Mouse (Mus musculus) lung, adult 2 months (tissue): ENCODE results near the gene Cage1. TPM values are rescaled to one million over a fixed set of nuclear protein-coding genes. Genes with fewer than 3 reads are reported as not detected.

Experiments
- DNase-seq: peaks from one replicate; pipeline ENCODE4 v3.0.0; 2022
- H3K4me1 ChIP-seq: fragments of 200-500 bp; 2 replicates; pipeline ENCODE4 v1.6.1; 2011; ENCODE audit warnings: low read length; ENCODE audit not compliant: control insufficient read depth, insufficient read depth
- H3K4me3 ChIP-seq: fragments of 200-500 bp; replicated peaks from 2 replicates; pipeline ENCODE3; 2011; ENCODE audit warnings: low read depth, mild to moderate bottlenecking, control low read depth, low read length; ENCODE audit errors: extremely low read depth
- CTCF ChIP-seq: fragments of 200-500 bp; IDR thresholded peaks from 2 replicates; pipeline ENCODE4 v1.5.1; 2011; ENCODE audit warnings: mild to moderate bottlenecking, low read length, control low read depth; ENCODE audit not compliant: insufficient read depth
- POLR2A ChIP-seq: fragments of 200-500 bp; IDR thresholded peaks from 2 replicates; pipeline ENCODE4 v1.6.1; 2011; ENCODE audit warnings: low read depth, mild to moderate bottlenecking, control low read depth, low read length, borderline replicate concordance; ENCODE audit errors: extremely low read depth
- WGBS: fragments of 180-500 bp; shearing (Covaris S2); methylation state at CpG from one replicate; pipeline ENCODE4 v1.1.7; 2018; 5-methylcytosine and 5-hydroxymethylcytosine counted together
- polyA plus RNA-seq: library from polyadenylated mRNA; depleted of rRNA; stranded (reverse); fragments of >200 nt; gene quantifications from 2 replicates; pipeline ENCODE4 v1.2.3, GENCODE M21; 2012; rRNA removed

Cage1 gene
- polyA plus RNA-seq = 0.05 and 0.33 TPM in 2 replicates

DNA sequence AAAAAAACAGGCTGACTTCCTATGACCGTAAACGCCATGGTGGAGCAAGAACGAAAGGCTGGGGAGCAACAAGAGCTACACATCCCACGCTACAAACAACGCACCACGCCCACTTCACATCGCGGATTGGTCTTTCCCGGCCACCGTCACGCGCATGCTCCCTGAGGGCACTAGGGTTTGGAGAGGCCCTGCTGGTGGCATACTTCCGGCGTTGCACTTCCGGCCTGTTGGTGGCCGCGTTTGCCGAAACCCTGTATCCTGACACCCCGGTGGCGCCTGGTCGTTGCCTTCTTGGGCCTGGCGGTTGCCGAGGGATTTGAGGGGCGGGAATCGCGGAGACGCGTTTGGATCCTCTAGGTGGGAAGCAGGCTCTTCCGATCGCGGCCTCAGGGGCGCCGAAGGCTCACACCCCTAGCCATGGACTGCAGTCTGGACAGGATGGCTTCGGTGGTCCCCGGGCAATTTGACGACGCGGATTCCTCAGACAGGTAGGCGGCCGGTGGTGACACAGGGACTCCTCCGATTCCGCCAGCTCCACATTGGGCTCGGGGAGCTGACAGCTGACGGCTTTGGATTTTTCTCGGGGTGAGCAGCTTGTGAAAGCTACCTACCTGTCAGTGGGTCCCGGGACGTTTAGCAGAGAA, at the start of gene Cage1:
Cage1 (minus strand) TSS at position 26 of the 644 bp plus-strand sequence.
- TF ChIP-seq CTCF = no peak
- peak; percentile 73; the same call in 1 of the 2 replicates for TF ChIP-seq POLR2A
- Histone ChIP-seq H3K4me3 (peak within 1 kb of the TSS; percentile 74), H3K4me1 (peaks cover 8% of the 10 kb centered on the region; the same call in 1 of the 2 replicates)
- WGBS = under 1% methylated on average over 47 of the region's 47 CpGs
- DNase-seq = peak; percentile 97

DNA sequence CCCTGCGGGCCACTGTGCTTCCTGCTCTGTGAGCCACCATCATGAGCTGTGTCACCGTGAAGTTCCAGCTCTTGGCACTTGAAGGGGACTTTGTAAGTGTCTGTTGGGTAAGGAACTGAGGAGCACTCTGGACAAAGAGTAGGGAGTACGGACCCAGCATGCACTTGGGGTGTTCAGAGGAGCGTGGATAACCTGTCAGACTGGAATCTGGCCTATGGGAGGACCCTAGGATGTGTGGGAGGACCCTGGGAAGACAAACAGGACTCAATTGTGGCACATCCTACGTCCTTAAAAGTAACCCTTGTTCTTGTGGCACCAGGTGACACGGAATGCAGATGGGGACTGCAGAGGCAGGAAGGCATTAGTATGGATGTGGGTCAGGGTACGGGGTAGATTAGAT, 44.3 kb upstream of the Cage1 start:
- Histone ChIP-seq H3K4me3 (no peak overlapping the region), H3K4me1 (no peaks in the 10 kb centered on the region)
- 79% methylated on average over 7 of the region's 7 CpGs for WGBS
- TF ChIP-seq CTCF = no peak
- no peak for DNase-seq

DNA sequence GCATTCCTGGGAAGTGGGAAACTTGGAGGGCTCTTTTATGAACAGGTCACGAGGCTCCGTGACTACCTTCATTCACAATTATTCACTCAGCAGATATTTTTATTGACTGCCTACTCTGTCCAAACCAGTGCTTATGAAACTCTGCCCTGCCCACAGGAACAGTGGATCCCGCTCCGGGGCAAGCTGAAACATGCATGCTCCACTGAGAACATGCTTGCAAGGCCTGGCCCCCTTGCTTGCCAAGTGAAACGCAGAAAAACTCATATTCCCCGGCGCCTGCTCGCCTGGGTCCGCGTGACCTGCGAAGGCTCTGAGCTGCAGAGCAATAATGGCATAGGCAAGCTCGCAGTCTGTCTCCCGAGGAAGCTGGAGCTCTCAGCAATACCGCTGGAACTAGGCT, 43.9 kb upstream of the Cage1 start:
- H3K4me1 ChIP-seq = no peaks in the 10 kb centered on the region
- DNase-seq = no peak
- no peak overlapping the region for H3K4me3 ChIP-seq
- TF ChIP-seq POLR2A (no peak), CTCF (no peak)
- 78% methylated on average over 14 of the region's 14 CpGs for WGBS

DNA sequence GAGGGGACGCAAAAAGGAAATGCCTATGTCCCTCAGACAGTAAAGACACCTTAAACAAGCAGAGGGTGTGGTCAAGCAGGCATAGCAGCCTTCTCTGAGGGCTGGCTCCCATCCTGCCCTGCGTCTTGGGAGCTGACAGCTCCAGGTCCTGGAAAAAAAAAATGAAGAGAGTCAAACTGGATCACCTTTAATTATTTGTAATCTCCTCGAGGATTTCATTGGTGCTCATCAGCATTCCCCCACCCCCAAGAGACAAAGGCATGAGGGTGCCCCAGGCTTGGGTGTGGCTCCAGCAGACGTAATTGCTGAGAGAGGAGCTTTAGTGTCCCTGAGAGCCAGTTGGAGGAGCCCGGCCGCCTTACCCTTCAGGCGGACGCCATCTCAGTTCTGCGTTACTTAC, 43.1 kb upstream of the Cage1 start:
- 47% methylated on average over 9 of the region's 9 CpGs for WGBS
- no peak for DNase-seq
- Histone ChIP-seq H3K4me1 (no peaks in the 10 kb centered on the region), H3K4me3 (no peak overlapping the region)
- TF ChIP-seq POLR2A = no peak
- TF ChIP-seq CTCF = no peak

DNA sequence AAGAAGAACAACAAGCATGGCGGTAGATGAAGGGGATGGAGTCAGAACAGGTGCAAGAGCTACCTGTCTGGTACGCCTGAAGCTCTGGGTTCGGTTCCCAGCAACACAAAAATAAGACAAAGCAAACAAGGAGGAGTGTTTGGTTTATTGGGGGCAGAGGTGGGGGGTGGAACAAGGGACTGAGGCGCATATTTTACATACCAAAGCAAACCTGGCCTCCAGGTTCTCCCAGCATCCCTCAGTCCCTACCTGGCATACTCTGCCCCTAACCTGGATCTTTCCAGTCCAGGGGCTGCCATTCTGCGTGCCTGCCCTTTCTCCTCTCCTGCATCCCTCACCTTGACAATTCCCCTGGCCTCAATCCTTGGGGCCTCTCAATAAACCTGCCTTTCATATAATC, 42.5 kb upstream of the Cage1 start:
- Histone ChIP-seq H3K4me3 (no peak overlapping the region), H3K4me1 (no peaks in the 10 kb centered on the region)
- WGBS = 76% methylated on average over 5 of the region's 5 CpGs
- TF ChIP-seq CTCF = no peak
- TF ChIP-seq POLR2A = no peak
- DNase-seq = no peak

DNA sequence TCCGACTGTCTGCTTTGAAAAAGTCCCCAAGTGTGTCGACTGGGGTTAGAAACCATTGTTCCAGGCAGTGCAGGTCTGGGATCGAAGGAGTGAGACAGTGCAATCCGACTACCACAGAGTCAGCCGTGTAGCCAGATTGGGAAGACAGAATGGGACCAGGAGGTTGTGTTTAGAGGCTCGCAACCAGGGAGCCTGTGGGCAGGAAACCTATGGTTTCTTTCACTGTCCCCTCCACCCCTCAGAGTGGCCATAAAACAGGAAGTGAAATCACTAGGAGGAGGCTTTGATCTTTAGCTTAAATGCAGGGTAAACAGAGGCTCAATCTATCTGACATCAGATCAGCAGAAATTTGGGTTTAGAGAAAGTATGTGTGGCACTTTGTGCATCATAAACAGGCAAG, 42.0 kb upstream of the Cage1 start:
- no peak overlapping the region for H3K4me3 ChIP-seq
- no peak for DNase-seq
- no peak for TF ChIP-seq POLR2A
- no peak for TF ChIP-seq CTCF
- 53% methylated on average over 6 of the region's 6 CpGs for WGBS
- H3K4me1 ChIP-seq = no peaks in the 10 kb centered on the region

DNA sequence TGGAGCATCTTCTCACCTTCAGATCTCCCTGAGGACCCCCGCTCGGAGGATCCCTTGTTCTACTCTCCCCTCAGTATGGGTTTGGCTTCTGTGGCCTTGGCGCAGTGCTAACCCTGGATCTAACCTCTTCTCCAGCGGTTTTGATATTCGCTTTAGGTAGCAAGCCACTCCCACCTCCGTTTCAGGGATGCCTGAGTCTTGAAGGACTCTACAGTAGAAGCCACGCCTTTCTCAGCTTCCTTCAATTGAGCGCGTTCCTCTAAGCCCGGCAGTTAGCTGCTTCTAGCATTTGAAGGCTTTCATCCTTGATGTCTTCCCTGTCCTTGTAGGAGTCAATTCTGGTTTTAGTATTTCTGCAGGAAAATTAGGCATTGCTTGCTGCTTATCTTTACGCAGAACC, 40.2 kb upstream of the Cage1 start:
- H3K4me1 ChIP-seq = no peaks in the 10 kb centered on the region
- no peak for TF ChIP-seq CTCF
- TF ChIP-seq POLR2A = no peak
- H3K4me3 ChIP-seq = no peak overlapping the region
- DNase-seq = no peak
- WGBS = 21% methylated on average over 11 of the region's 11 CpGs

DNA sequence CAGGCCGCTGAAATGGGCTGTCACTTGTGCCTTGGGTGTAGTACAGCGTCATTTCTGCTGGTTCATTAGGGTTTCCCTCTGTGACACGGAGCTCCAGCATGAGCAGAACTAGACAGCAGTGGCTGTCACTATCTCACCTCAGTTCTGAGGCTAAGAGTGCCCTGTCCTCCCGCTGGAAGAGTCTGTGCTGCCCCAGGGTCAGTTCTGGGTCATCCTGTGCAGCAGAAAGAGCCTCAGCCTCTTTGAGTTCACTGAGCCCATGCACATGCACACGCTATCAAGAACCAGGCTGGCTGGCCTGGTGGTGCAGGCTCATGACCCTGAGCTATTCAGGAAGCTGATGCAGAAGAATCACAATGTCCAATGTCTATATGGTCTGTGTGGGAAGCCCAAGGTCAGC, 37.5 kb upstream of the Cage1 start:
- no peak for DNase-seq
- no peak for TF ChIP-seq POLR2A
- no peak for TF ChIP-seq CTCF
- no peak overlapping the region for H3K4me3 ChIP-seq
- 39% methylated on average over 5 of the region's 5 CpGs for WGBS
- no peaks in the 10 kb centered on the region for H3K4me1 ChIP-seq

DNA sequence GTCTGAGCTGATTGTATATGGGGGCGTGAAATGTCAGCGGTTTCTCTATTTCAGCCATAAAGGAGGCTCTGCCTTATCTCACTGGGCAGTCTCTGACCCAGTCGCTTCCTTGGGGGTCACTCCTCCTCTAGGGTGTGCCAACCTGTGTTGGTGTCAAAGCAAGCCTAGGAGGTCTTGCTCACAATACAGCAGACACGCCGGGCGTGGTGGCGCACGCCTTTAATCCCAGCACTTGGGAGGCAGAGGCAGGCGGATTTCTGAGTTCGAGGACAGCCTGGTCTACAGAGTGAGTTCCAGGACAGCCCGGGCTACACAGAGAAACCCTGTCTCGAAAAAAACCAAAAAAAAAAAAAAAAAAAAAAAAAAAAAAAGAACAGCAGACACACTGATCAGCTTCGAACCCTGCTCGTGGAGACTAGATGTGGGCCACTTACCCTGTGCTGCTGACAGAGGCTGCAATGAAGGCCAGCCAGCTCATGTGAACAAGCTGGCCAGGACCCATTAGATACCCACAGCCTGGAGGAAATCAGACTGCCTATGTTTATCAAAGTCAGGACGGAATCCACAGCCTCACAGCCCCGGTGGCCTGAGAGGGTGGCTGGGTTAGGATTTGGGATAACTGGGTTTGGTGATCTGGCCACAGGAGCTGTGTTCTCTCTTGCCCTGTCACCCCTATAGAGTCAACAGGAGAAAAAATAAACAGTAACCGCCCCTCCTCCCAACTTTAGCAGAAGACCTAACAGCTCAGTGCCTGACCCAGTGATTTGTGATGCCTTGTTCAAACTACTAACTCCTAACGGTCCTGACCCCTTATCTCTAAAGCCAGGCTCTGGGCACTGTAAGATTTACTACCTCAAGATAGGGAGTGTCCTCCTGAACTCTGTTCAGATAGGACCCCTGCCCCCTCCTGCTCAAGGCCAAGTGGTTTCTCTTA, 36.8 kb upstream of the Cage1 start:
- WGBS = 73% methylated on average over 18 of the region's 18 CpGs
- Histone ChIP-seq H3K4me1 (no peaks in the 10 kb centered on the region), H3K4me3 (no peak overlapping the region)
- DNase-seq = no peak
- TF ChIP-seq POLR2A (no peak), CTCF (no peak)

DNA sequence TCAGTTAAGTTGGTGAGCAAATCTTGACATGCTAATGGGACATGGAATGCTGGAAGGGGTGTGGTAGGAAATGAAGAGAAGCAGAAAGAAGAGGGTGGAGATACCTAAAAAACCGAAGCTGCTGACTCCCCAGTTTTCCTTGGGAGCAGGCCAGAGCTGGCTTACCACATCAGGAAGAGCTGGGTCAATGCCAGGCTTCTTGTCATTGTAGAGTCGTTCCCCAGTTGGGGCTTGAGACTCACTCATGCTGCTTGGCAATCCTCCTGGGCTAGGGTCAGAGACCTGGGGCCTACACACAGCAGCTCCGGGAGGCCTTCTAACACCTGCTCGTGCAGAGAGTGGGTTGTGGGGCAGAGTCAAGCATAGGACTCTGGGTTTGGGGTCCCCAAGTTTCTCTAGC, 34.1 kb upstream of the Cage1 start:
- no peak for DNase-seq
- 29% methylated on average over 4 of the region's 4 CpGs for WGBS
- no peak for TF ChIP-seq POLR2A
- TF ChIP-seq CTCF = no peak
- Histone ChIP-seq H3K4me1 (no peaks in the 10 kb centered on the region), H3K4me3 (no peak overlapping the region)
